Mouse (Mus musculus): ENCODE results near the gene Kirrel.

Kirrel gene

GRCm38 (mm10) chr3:87165291-87165881, 9.2 kb downstream of the Kirrel start:
- peak; percentile 56 for DNase-seq

GRCm38 (mm10) chr3:87164099-87164815, 10.3 kb downstream of the Kirrel start:
- DNase-seq = no peak

GRCm38 (mm10) chr3:87163116-87163515, 11.4 kb downstream of the Kirrel start:
- no peak for DNase-seq

GRCm38 (mm10) chr3:87162380-87162779, 12.2 kb downstream of the Kirrel start:
- no peak for DNase-seq

GRCm38 (mm10) chr3:87161601-87162000, 12.9 kb downstream of the Kirrel start:
- DNase-seq = no peak

GRCm38 (mm10) chr3:87160819-87161509, 13.6 kb downstream of the Kirrel start:
- peak; percentile 38 for DNase-seq

GRCm38 (mm10) chr3:87159190-87159589, 15.4 kb downstream of the Kirrel start:
- peak; percentile 11 for DNase-seq

- DNase-seq = peak; percentile 14
Observed at GRCm38 (mm10) chr3:87157767-87158291, 16.7 kb downstream of the Kirrel start.

- no peak for DNase-seq
Observed at GRCm38 (mm10) chr3:87157297-87157696, 17.2 kb downstream of the Kirrel start.

GRCm38 (mm10) chr3:87154398-87155287, 19.9 kb downstream of the Kirrel start:
- peak; percentile 25 for DNase-seq

GRCm38 (mm10) chr3:87153038-87153437, 21.5 kb downstream of the Kirrel start:
- DNase-seq = no peak

GRCm38 (mm10) chr3:87152111-87152738, 22.3 kb downstream of the Kirrel start:
- no peak for DNase-seq

- peak; percentile 9 for DNase-seq
Observed at GRCm38 (mm10) chr3:87151294-87151826, 23.2 kb downstream of the Kirrel start.

- DNase-seq = peak; percentile 74
Observed at GRCm38 (mm10) chr3:87150689-87151244, 23.8 kb downstream of the Kirrel start.

GRCm38 (mm10) chr3:87150056-87150688, 24.4 kb downstream of the Kirrel start:
- DNase-seq = no peak

- DNase-seq = no peak
Observed at GRCm38 (mm10) chr3:87149425-87149824, 25.1 kb downstream of the Kirrel start.

- no peak for DNase-seq
Observed at GRCm38 (mm10) chr3:87144476-87145240, 29.9 kb downstream of the Kirrel start.

GRCm38 (mm10) chr3:87140284-87140683, 34.3 kb downstream of the Kirrel start:
- DNase-seq = no peak

- no peak for DNase-seq
Observed at GRCm38 (mm10) chr3:87136782-87137181, 37.8 kb downstream of the Kirrel start.

GRCm38 (mm10) chr3:87134951-87135350, 39.6 kb downstream of the Kirrel start:
- no peak for DNase-seq
